Mouse (Mus musculus): ENCODE data around the gene Tfdp2.
A peak's percentile ranks its signal among the peaks of the same experiment; 100 is the strongest.

Gene Tfdp2

GRCm38 (mm10) chr9:96230271-96230670, 34.2 kb downstream of the Tfdp2 start:
- DNase-seq = no peak

GRCm38 (mm10) chr9:96235477-96235876, 39.4 kb downstream of the Tfdp2 start:
- DNase-seq = no peak

GRCm38 (mm10) chr9:96237391-96237790, 41.3 kb downstream of the Tfdp2 start:
- DNase-seq = no peak

GRCm38 (mm10) chr9:96238286-96238685, 42.2 kb downstream of the Tfdp2 start:
- no peak for DNase-seq

GRCm38 (mm10) chr9:96241134-96242097, 45.3 kb downstream of the Tfdp2 start:
- DNase-seq = no peak

- no peak for DNase-seq
These were observed 47.8 kb downstream of the Tfdp2 start for GRCm38 (mm10) chr9:96243915-96244314.

- DNase-seq = no peak
These were observed 58.7 kb downstream of the Tfdp2 start for GRCm38 (mm10) chr9:96254812-96255211.

GRCm38 (mm10) chr9:96258478-96258877, 62.4 kb downstream of the Tfdp2 start:
- DNase-seq = no peak

- no peak for DNase-seq
These were observed 63.0 kb downstream of the Tfdp2 start for GRCm38 (mm10) chr9:96259017-96259512.

GRCm38 (mm10) chr9:96259753-96260520, 63.9 kb downstream of the Tfdp2 start:
- DNase-seq = peak; percentile 19

GRCm38 (mm10) chr9:96261101-96261500, 65.0 kb downstream of the Tfdp2 start:
- DNase-seq = no peak

GRCm38 (mm10) chr9:96261980-96262379, 65.9 kb downstream of the Tfdp2 start:
- DNase-seq = no peak

- no peak for DNase-seq
These were observed 70.9 kb downstream of the Tfdp2 start for GRCm38 (mm10) chr9:96266793-96267558.

- no peak for DNase-seq
These were observed 71.5 kb downstream of the Tfdp2 start for GRCm38 (mm10) chr9:96267559-96267948.

- DNase-seq = no peak
These were observed 73.7 kb downstream of the Tfdp2 start for GRCm38 (mm10) chr9:96269726-96270125.

- no peak for DNase-seq
These were observed 79.5 kb downstream of the Tfdp2 start for GRCm38 (mm10) chr9:96275543-96275942.

GRCm38 (mm10) chr9:96281497-96281896, 85.4 kb downstream of the Tfdp2 start:
- no peak for DNase-seq

- no peak for DNase-seq
These were observed 86.0 kb downstream of the Tfdp2 start for GRCm38 (mm10) chr9:96282082-96282481.

- DNase-seq = no peak
These were observed 88.8 kb downstream of the Tfdp2 start for GRCm38 (mm10) chr9:96284916-96285315.

GRCm38 (mm10) chr9:96292144-96292543, 96.1 kb downstream of the Tfdp2 start:
- no peak for DNase-seq

- DNase-seq = no peak
These were observed 103.4 kb downstream of the Tfdp2 start for GRCm38 (mm10) chr9:96299324-96300008.

- DNase-seq = no peak
These were observed 112.7 kb downstream of the Tfdp2 start for GRCm38 (mm10) chr9:96308816-96309215.
